Mouse (Mus musculus): ENCODE measurements at regions not wholly inside any gene's neighbourhood (a gene's known extent, or its start where the extent isn't known, plus 50 kb on each side); places are given as distances from the start of the nearest gene placed in this dataset.
"Not testable (repeated sequence)": the region's sequence is repeated elsewhere in the genome, so short reads cannot be mapped to it uniquely, and the experiment has no call there.

DNA sequence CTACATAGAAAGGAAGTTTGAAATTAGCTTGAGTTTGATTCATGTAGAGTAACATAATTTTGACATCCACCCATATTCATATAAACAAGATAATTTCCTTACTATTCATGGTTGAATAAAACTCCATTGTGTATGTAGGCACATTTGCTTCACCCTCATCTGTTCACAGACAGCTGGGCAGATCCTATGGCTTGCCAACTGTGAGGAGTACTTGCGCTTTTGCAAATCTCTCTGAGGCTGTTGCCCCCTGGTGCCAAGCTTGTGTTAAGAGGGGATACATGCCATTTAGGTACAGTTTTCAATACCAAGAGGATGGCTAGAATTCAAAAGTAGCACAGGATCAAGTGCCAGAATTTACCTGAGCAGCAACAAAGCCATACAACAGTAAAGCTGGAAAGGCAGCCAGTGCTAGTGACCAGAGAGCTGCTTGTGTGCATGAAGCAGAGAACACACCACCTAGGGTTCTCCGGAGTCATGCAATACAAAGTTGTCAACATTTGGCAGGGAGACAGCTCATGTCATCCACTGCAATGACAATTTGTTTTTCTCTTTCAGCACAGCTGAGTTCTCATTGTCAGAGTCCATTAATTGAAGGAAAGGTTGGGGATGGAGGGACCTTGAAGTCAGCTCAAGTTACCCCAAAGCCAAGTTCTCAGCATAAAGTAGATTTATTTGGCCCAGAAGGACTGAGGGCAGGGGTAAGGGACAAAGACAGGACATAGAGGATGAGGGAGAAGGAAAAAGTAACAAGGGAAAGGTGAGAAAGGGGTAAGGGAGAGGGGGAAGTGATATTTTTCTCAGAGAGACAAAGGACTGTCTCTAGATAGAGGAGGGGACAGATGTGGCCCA lies 321.6 kb upstream of the Cwc22 start:
- no peaks in the 10 kb centered on the region for H3K9me3 ChIP-seq (ENCODE audit: control insufficient read depth, low read length)
- TF ChIP-seq CTCF (IDR thresholded peaks at IDR 0.05; ENCODE audit: low read depth), result no peak
- no peak for TF ChIP-seq EP300 (IDR thresholded peaks at IDR 0.05; ENCODE audit: low read depth)
- no peaks in the 10 kb centered on the region for H3K27me3 ChIP-seq (ENCODE audit: control insufficient read depth, insufficient read depth, low read length)
- 71% methylated on average over 2 of the region's 2 CpGs for WGBS (ENCODE audit: insufficient replicate concordance)
- H3K4me1 ChIP-seq (replicated peaks; ENCODE audit: control insufficient read depth in 2 of 2, insufficient read depth in 2 of 2, low read length in 1 of 2), result no peaks in the 10 kb centered on the region
- H3K36me3 ChIP-seq (replicated peaks; ENCODE audit: control insufficient read depth, insufficient read depth, low read depth), result no peaks in the 10 kb centered on the region
- H3K4me2 ChIP-seq (ENCODE audit: low read depth), result no peak overlapping the region
- no peak overlapping the region for H3K9ac ChIP-seq (replicated peaks)
- DNase-seq (ENCODE audit: low read depth in 3 of 3, low spot score in 3 of 3) (no peak), ATAC-seq (ENCODE audit: insufficient read depth) (no peak)
- no peak overlapping the region for H3K27ac ChIP-seq
- no peak overlapping the region for H3K4me3 ChIP-seq (ENCODE audit: insufficient read depth in 1 of 2, low read depth in 2 of 2, low read length in 2 of 2)

DNA sequence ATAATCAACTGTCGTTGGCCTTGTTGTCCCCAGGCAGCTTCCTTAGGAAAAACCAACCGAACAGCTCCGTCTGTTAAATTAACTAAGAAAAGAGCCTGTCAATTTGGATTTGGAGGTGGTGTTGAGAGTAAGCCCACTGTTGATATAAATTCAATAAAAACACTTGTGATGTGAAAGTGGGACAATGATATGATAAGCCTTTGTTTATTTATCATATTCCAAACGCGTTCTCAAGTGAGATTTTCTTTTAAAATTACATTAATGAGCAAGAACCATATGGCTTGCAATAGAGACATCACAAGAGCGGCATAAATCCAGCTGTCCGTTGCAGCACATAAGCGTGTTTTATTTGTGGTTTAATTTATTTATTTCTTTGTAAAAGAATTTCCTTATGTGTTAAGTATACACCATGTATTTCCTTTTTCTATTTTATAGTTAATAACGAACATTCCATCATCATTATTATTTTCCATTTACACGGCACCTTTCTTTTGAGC lies 307.5 kb upstream of the Cwc22 start:
- no peaks in the 10 kb centered on the region for H3K9me3 ChIP-seq (ENCODE audit: control insufficient read depth, low read length)
- DNase-seq (ENCODE audit: low read depth in 3 of 3, low spot score in 3 of 3) (no peak), ATAC-seq (ENCODE audit: insufficient read depth) (no peak)
- no peak overlapping the region for H3K4me2 ChIP-seq (ENCODE audit: low read depth)
- no peak for TF ChIP-seq EP300 (IDR thresholded peaks at IDR 0.05; ENCODE audit: low read depth)
- TF ChIP-seq CTCF (IDR thresholded peaks at IDR 0.05; ENCODE audit: low read depth), result no peak
- H3K36me3 ChIP-seq (replicated peaks; ENCODE audit: control insufficient read depth, insufficient read depth, low read depth), result no peaks in the 10 kb centered on the region
- H3K4me3 ChIP-seq (ENCODE audit: insufficient read depth in 1 of 2, low read depth in 2 of 2, low read length in 2 of 2), result no peak overlapping the region
- no peak overlapping the region for H3K27ac ChIP-seq
- no peak overlapping the region for H3K9ac ChIP-seq (replicated peaks)
- no peaks in the 10 kb centered on the region for H3K27me3 ChIP-seq (ENCODE audit: control insufficient read depth, insufficient read depth, low read length)
- H3K4me1 ChIP-seq (replicated peaks; ENCODE audit: control insufficient read depth in 2 of 2, insufficient read depth in 2 of 2, low read length in 1 of 2), result no peaks in the 10 kb centered on the region
- 64% methylated on average over 10 of the region's 10 CpGs for WGBS (ENCODE audit: insufficient replicate concordance)

DNA sequence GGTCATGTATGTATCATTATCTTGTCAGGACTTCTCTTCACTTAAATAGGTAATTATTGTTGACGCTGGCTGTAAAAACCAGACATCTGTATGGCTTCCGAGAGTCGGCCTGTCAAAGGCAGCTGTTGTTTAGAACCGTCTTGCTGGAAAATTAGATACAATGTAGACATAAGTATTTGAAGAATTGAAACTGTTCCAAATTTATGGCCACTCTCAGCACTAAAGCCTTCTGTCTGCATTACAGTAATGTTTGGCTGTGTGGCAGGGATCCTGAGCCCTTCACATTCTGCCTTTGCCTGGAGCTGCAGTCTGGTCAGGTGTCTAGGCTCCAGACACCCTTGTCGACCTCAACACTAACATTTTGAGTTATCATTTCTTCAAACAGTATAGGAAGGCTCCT lies 300.2 kb upstream of the Cwc22 start:
- ATAC-seq (ENCODE audit: insufficient read depth), result no peak
- Histone ChIP-seq H3K4me1 (replicated peaks; ENCODE audit: control insufficient read depth in 2 of 2, insufficient read depth in 2 of 2, low read length in 1 of 2) (no peaks in the 10 kb centered on the region), H3K27me3 (ENCODE audit: control insufficient read depth, insufficient read depth, low read length) (no peaks in the 10 kb centered on the region), H3K4me3 (ENCODE audit: insufficient read depth in 1 of 2, low read depth in 2 of 2, low read length in 2 of 2) (no peak overlapping the region), H3K27ac (no peak overlapping the region), H3K4me2 (ENCODE audit: low read depth) (no peak overlapping the region), H3K9me3 (ENCODE audit: control insufficient read depth, low read length) (no peaks in the 10 kb centered on the region), H3K36me3 (replicated peaks; ENCODE audit: control insufficient read depth, insufficient read depth, low read depth) (no peaks in the 10 kb centered on the region), H3K9ac (replicated peaks) (no peak overlapping the region)
- 61% methylated on average over 5 of the region's 5 CpGs for WGBS (ENCODE audit: insufficient replicate concordance)
- TF ChIP-seq EP300 (IDR thresholded peaks at IDR 0.05; ENCODE audit: low read depth), result no peak
- TF ChIP-seq CTCF (IDR thresholded peaks at IDR 0.05; ENCODE audit: low read depth), result no peak
- no peak for DNase-seq (ENCODE audit: low read depth in 3 of 3, low spot score in 3 of 3)

DNA sequence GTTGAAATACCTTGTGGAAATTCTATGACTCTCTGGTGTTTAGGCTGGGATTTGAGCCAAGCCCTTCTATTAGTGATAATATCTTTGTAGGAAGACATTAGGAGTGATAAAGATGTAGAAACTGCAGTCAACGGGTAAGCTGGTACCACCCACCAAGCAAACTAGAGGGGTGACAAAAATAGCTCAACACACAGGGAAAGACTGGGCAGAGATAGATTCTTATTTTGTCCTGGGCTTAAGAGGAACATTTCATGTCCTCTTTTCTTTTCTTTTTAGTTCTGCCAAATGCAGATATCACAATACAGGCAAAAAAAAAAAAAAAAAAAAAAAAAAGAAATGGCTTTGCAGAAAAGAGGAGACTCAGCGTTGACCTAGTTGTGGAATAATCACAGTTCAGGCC lies 294.1 kb upstream of the Cwc22 start:
- no peak overlapping the region for H3K4me2 ChIP-seq (ENCODE audit: low read depth)
- no peak overlapping the region for H3K4me3 ChIP-seq (ENCODE audit: insufficient read depth in 1 of 2, low read depth in 2 of 2, low read length in 2 of 2)
- no peak overlapping the region for H3K27ac ChIP-seq
- TF ChIP-seq CTCF (IDR thresholded peaks at IDR 0.05; ENCODE audit: low read depth) (no peak), EP300 (IDR thresholded peaks at IDR 0.05; ENCODE audit: low read depth) (no peak)
- no peaks in the 10 kb centered on the region for H3K27me3 ChIP-seq (ENCODE audit: control insufficient read depth, insufficient read depth, low read length)
- H3K9ac ChIP-seq (replicated peaks), result no peak overlapping the region
- no peaks in the 10 kb centered on the region for H3K9me3 ChIP-seq (ENCODE audit: control insufficient read depth, low read length)
- H3K4me1 ChIP-seq (replicated peaks; ENCODE audit: control insufficient read depth in 2 of 2, insufficient read depth in 2 of 2, low read length in 1 of 2), result no peaks in the 10 kb centered on the region
- no peak for DNase-seq (ENCODE audit: low read depth in 3 of 3, low spot score in 3 of 3)
- WGBS (ENCODE audit: insufficient replicate concordance), result 49% methylated on average over 2 of the region's 2 CpGs
- no peaks in the 10 kb centered on the region for H3K36me3 ChIP-seq (replicated peaks; ENCODE audit: control insufficient read depth, insufficient read depth, low read depth)
- no peak for ATAC-seq (ENCODE audit: insufficient read depth)

DNA sequence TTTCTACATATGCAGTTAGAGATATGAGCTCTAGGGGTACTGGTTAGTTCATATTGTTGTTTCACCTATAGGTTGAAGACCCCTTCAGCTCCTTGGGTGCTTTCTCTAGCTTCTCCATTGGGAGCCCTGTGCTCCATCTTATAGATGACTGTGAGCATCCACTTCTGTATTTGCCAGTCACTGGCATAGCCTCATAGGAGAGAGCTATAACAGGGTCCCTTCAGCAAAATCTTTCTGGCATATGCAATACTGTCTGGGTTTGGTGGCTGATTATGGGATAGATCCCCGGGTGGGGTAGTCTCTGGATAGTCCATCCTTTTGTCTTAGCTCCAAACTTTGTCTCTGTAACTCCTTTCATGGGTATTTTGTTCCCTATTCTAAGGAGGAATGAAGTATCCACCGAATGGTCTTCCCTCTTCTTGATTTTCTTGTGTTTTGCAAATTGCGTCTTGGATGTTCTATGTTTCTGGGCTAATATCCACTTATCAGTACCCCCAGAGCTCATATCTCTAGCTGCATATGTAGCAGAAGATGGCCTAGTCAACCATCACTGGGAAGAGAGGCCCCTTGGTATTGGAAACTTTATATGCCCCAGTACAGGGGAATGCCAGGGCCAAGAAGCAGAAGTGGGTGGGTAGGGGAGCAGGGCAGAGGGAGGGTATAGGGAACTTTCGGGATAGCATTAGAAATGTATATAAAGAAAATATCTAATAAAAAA lies 279.4 kb upstream of the Cwc22 start:
- ATAC-seq (ENCODE audit: insufficient read depth), result peak; percentile 83
- Histone ChIP-seq H3K4me2 (ENCODE audit: low read depth) (peak overlapping the region; percentile 28), H3K27ac (peak overlapping the region; percentile 44)
- H3K4me1 ChIP-seq (replicated peaks; ENCODE audit: control insufficient read depth in 2 of 2, insufficient read depth in 2 of 2, low read length in 1 of 2); H3K27me3 ChIP-seq (ENCODE audit: control insufficient read depth, insufficient read depth, low read length); H3K9ac ChIP-seq (replicated peaks); H3K9me3 ChIP-seq (ENCODE audit: control insufficient read depth, low read length); H3K4me3 ChIP-seq (ENCODE audit: insufficient read depth in 1 of 2, low read depth in 2 of 2, low read length in 2 of 2); H3K36me3 ChIP-seq (replicated peaks; ENCODE audit: control insufficient read depth, insufficient read depth, low read depth): not testable (repeated sequence)
- peak; percentile 65 for TF ChIP-seq EP300 (IDR thresholded peaks at IDR 0.05; ENCODE audit: low read depth)
- whole genome bisulfite sequencing (ENCODE audit: insufficient replicate concordance), result 42% methylated on average over 4 of the region's 4 CpGs
- DNase-seq (ENCODE audit: low read depth in 3 of 3, low spot score in 3 of 3), result peak in 1 of 3 experiments; percentile 23
